Mouse (Mus musculus) heart, adult 2 months (tissue): ENCODE measurements around the gene Pkp2.

ENCODE experiments used
- CTCF ChIP-seq: fragments of 200-600 bp; IDR thresholded peaks from 2 replicates; pipeline ENCODE4 v1.8.1; 2022; ENCODE audit warnings: antibody characterized with exemption, mild to moderate bottlenecking, moderate library complexity
- POLR2A ChIP-seq: fragments of 200-500 bp; IDR thresholded peaks from 2 replicates; pipeline ENCODE4 v1.6.1; 2011; ENCODE audit warnings: mild to moderate bottlenecking, low read depth, low read length, control low read depth; ENCODE audit not compliant: insufficient read depth

GRCm38 (mm10) chr16:16219835-16220234 is 6.7 kb downstream of the Pkp2 start:
- no peak for TF ChIP-seq CTCF
- 0 out of 2 replicates have a peak, but pooled peaks have one; percentile 6 for TF ChIP-seq POLR2A
